Mouse (Mus musculus): ENCODE measurements around the gene Cyp4v3. TPM values are rescaled to one million over a fixed set of nuclear protein-coding genes. Genes with fewer than 3 reads are reported as not detected.
A peak's percentile ranks its signal among the peaks of the same experiment; 100 is the strongest.

The Cyp4v3 gene
- total RNA-seq, 2 experiments from 2014 or later = 0.74 to 0.78 TPM

DNA sequence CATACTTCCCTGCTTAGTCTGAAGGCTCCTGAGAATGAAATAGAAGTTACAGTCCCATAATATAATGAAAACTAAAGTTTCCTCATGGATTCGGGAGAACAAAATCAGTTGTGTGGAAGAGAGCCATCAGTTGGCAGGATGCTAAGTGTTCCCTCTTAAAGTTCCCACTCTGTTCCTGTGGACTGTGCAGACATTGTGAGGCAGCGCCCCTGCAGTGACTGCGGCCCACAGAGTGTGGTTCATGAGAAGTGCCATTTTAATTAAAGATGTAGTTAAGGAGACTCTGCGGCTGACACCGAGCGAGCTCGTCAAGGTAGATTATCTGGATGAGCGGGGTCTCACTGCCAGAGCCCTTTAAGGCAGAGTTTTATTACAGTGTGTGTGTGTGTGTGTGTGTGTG, 30.6 kb downstream of the Cyp4v3 start:
- Histone ChIP-seq H3K27ac (no peak overlapping the region), H3K4me3 (no peak overlapping the region)
- no peak for TF ChIP-seq CTCF (IDR thresholded peaks at IDR 0.05)
- DNase-seq = no peak
- intact Hi-C loops (cut with DNase I) = no loop called here

DNA sequence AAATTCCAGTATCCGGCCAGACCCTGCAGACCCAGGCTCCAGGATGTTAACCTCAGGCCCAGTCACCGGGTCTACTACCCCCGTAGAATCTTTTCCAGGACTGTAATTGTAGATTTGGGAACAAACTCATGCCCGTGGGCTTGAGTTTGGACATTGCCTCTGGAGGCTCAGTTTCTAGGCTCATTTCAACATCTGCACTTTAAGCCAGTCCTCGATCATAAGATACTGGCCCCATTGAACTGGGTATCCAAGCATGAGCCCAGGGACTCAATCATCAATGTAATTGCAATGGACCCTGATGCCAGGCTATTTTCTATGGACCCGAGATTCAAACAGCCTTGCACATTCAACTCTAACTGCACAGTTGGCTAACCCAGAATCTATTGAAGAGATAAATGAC, 37.7 kb downstream of the Cyp4v3 start:
- TF ChIP-seq CTCF (IDR thresholded peaks at IDR 0.05) = no peak
- intact Hi-C loops (cut with DNase I) = no loop called here
- Histone ChIP-seq H3K27ac (no peak overlapping the region), H3K4me3 (no peak overlapping the region)
- no peak for DNase-seq

GRCm38 (mm10) chr8:45294687-45295086, 38.3 kb downstream of the Cyp4v3 start, which contains the start of gene Klkb1:
Gene Klkb1, minus strand, starts transcription at chr8:45294859.
- no peak for DNase-seq
- intact Hi-C loops (cut with DNase I) = no loop called here
- no peak within 1 kb of the TSS for H3K4me3 ChIP-seq
- H3K27ac ChIP-seq = no peak within 1 kb of the TSS
- no peak for TF ChIP-seq CTCF (IDR thresholded peaks at IDR 0.05)

GRCm38 (mm10) chr8:45291790-45292189, 41.2 kb downstream of the Cyp4v3 start:
- no peak overlapping the region for H3K4me3 ChIP-seq
- intact Hi-C loops (cut with DNase I) = no loop called here
- no peak for TF ChIP-seq CTCF (IDR thresholded peaks at IDR 0.05)
- no peak overlapping the region for H3K27ac ChIP-seq
- no peak for DNase-seq

DNA sequence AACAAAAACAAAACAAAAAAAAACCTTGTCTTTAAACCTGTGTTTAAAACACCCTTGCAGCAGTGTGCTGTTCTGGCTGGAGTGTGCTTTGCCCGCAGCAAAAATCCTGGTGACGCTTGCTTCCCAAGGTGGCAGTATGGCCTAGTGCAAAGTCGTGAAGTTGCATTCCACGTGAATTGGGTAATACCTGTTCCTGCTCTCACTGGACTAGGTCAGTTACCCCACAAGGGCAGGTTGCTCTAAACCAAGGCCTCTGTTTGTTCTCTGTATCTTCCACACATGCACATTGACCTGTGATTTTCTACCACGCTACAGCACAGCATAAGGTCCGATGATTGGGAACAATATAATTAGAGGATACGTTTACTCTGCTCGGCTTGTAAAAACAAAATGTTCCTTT, 51.4 kb downstream of the Cyp4v3 start:
- H3K27ac ChIP-seq = no peak overlapping the region
- intact Hi-C loops (cut with DNase I) = no loop called here
- no peak overlapping the region for H3K4me3 ChIP-seq
- no peak for TF ChIP-seq CTCF (IDR thresholded peaks at IDR 0.05)
- DNase-seq = no peak

GRCm38 (mm10) chr8:45277453-45277852, 55.6 kb downstream of the Cyp4v3 start:
- Histone ChIP-seq H3K4me3 (no peak overlapping the region), H3K27ac (no peak overlapping the region)
- DNase-seq = no peak
- intact Hi-C loops (cut with DNase I) = no loop called here
- no peak for TF ChIP-seq CTCF (IDR thresholded peaks at IDR 0.05)

- intact Hi-C loops (cut with DNase I) = no loop called here
- no peak overlapping the region for H3K27ac ChIP-seq
- no peak overlapping the region for H3K4me3 ChIP-seq
- no peak for DNase-seq
- TF ChIP-seq CTCF (IDR thresholded peaks at IDR 0.05) = no peak
Observed at GRCm38 (mm10) chr8:45274317-45274716, 58.7 kb downstream of the Cyp4v3 start.

DNA sequence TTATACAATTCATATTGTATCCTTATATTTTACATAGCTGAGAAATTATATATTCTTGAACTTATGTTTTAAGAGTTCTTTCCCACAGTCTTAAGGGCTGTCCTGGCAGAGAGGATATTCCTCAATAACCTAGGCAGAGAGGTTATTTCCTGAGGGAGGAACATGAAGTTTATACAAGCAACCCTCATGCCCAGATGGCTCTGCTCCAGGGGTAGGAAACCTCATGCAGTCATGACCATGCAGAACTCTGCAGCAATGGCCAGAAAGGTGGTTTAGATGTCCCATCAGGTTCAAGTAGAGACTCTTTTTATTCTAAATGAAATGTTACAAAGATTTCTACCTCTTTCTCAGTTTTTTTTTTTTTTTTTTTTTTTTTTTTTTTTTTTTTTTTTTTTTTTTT, 64.0 kb downstream of the Cyp4v3 start:
- H3K27ac ChIP-seq = no peak overlapping the region
- no peak for TF ChIP-seq CTCF (IDR thresholded peaks at IDR 0.05)
- intact Hi-C loops (cut with DNase I) = no loop called here

DNA sequence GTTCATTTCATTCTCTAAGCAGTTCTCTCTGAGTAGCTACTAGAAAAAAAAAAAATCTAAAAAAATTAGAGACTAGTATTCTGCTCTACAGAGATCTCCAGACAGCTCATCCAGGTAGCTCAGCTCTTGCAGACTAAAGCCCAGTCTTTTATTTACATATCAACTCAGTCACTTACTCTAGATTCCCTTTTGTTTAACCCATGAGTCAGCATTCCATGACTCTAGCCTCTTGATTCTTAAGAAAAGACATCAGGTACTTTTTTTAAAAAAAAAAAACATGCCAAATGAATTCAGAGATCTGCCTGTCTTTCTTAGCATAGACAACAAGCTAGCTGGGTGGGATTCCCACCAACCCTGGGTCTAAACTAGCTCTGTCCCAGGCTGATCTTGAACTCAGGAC, 64.5 kb downstream of the Cyp4v3 start:
- Histone ChIP-seq H3K27ac (no peak overlapping the region), H3K4me3 (no peak overlapping the region)
- no peak for TF ChIP-seq CTCF (IDR thresholded peaks at IDR 0.05)
- intact Hi-C loops (cut with DNase I) = no loop called here
- no peak for DNase-seq

More for the DNA sequence above, 64.0 kb downstream of the Cyp4v3 start:
- no peak overlapping the region for H3K4me3 ChIP-seq
- no peak for DNase-seq

DNA sequence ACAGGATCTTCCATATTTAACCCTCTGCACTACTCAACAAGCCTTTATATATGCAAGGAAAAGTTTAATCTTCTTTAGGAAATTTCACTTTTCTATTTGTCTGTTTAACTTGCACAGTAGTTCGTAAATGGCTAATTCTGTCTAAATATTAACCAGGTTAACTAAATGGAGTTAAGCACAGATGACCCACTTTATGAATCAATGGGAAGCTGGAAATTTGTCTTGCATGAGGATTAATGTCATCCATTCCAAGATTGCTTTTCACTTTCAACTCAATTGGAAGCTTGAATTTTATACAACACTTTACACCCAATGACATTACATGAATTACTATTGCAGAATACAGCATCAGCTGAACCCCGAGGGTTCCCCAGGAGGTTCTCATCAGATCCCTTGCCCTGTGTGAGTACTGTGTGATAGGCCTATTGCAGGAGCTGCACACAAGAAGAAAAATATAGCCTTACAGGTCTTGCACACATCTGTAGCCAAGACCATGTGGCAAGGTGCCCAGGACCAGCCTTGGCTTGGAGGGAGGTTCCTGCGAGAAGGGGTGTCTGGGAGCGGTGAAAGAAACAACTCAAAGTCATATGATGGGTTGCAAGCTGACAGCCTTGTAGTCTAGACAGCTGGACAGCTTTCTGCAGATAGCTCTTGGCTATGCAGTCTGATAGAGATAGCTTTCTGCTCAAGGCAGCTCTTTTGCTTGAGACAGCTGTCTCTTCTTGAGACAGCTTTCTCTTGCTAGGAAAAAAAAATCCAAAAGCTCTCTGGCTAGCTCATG, 65.2 kb downstream of the Cyp4v3 start:
- peak; percentile 17 for DNase-seq
- TF ChIP-seq CTCF (IDR thresholded peaks at IDR 0.05) = no peak
- intact Hi-C loops (cut with DNase I) = no loop called here
- no peak overlapping the region for H3K4me3 ChIP-seq
- no peak overlapping the region for H3K27ac ChIP-seq

DNA sequence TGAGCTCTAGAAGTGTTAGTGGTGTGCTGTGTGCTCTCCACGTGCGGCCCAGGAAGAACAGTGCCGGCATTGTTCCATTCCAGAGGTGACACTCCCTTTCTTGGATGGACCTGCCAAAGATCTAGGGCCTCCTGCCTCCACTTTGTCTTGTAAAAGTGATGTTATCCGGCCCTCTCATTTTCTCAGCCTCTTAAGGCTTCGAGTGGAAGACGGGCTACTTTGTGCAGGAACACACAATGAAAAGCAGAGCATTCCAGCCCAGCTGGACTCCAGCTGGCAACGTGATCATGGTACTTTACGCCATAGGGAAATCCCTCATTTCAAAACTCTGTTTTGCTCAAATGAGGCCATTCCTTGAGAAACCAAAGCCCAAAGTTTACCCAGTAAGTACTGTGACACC, 66.0 kb downstream of the Cyp4v3 start:
- no peak for DNase-seq
- TF ChIP-seq CTCF (IDR thresholded peaks at IDR 0.05) = no peak
- intact Hi-C loops (cut with DNase I) = no loop called here
- no peak overlapping the region for H3K4me3 ChIP-seq
- H3K27ac ChIP-seq = no peak overlapping the region

DNA sequence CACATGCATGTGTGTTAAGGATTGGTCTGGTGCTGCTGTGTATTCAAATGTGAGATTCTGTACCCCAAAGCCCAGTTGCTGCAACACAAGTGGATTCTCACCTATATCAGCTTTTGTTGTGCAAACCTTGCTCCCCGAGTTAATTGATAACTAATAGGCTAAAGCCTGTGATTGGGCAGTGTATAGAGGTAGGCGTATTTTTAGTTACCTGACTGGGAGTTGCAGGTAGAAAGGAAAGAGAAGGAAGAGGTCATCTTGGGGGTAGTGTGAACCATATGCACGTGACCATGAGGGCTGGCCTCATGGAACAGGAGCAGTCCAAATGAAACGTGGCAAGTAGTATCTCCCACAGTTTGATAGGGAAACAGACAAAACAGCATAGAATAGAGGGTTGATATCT, 68.1 kb downstream of the Cyp4v3 start:
- H3K27ac ChIP-seq = no peak overlapping the region
- no peak for TF ChIP-seq CTCF (IDR thresholded peaks at IDR 0.05)
- no peak overlapping the region for H3K4me3 ChIP-seq
- intact Hi-C loops (cut with DNase I) = no loop called here
- DNase-seq = no peak

GRCm38 (mm10) chr8:45262851-45263250, 70.2 kb downstream of the Cyp4v3 start:
- no peak for TF ChIP-seq CTCF (IDR thresholded peaks at IDR 0.05)

DNA sequence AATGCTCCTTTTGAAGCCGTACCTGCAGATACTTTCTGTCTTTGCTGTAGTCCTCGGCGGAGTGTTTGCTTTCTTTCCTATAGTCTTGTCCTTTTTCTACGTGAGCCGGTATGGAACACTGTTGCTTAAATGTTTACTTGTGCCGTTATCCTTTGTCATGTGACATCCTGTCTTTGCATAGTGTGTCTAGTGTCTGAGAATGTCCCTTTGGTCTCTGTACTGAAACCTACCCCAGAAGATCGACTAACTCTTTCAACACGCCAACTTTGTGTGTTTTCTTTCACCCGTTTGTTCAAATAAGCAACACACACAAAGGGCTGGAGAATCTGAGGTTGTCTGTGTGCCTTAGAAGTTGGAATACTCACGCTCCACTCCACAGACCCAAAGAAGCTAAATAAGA, 71.1 kb downstream of the Cyp4v3 start, which contains the start of gene F11:
F11 (minus strand) TSS at position 112 of the 400 bp plus-strand sequence.
- Histone ChIP-seq H3K27ac (no peak within 1 kb of the TSS), H3K4me3 (no peak within 1 kb of the TSS)
- intact Hi-C loops (cut with DNase I) = no loop called here
- no peak for DNase-seq
- no peak for TF ChIP-seq CTCF (IDR thresholded peaks at IDR 0.05)

More at GRCm38 (mm10) chr8:45262851-45263250, 70.2 kb downstream of the Cyp4v3 start:
- H3K4me3 ChIP-seq = no peak overlapping the region
- DNase-seq = no peak
- no peak overlapping the region for H3K27ac ChIP-seq
- intact Hi-C loops (cut with DNase I) = no loop called here
